Mouse (Mus musculus): ENCODE measurements around the gene Lif.

Gene Lif

DNA sequence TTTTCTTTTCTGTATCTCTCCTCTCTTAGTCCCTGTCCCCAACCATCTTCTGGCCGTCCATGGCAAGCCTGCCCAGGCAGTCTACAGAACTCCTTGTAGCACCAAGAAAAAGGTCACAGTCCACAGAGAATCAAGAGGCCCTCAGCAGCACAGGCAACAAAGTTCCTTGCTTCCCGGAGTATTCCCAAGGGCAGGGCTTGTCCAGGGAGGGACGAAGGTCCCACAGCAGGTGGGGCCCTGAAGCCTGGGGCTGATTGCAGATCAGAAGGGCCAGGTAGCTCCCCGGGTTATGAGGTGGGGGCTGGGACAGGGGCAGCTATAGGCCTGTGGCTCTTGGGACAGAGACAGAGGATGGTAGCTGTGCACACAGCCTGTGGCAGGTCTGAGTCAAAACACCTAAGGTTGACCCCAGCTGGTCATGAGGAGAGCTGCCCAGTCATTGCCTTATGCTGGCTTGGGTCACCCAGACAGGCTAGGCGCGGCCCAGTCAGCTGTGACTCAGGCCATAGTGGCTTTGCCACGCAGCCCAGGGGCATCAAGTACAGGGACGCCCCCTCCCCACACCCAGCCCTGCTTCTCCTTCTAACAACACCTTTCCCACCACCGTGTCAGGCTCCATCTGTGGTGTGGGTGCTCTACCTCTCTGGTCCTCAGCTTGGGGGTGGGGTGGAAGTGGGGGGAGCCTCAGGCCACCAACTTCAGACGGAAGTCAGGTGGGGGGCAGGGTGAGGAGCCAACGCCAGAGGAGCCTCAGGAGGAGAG lies at the start of gene Lif:
Lif (plus strand) TSS at position 712 of the 762 bp plus-strand sequence.
- no peak for DNase-seq (ENCODE audit: low read depth, low spot score)

DNA sequence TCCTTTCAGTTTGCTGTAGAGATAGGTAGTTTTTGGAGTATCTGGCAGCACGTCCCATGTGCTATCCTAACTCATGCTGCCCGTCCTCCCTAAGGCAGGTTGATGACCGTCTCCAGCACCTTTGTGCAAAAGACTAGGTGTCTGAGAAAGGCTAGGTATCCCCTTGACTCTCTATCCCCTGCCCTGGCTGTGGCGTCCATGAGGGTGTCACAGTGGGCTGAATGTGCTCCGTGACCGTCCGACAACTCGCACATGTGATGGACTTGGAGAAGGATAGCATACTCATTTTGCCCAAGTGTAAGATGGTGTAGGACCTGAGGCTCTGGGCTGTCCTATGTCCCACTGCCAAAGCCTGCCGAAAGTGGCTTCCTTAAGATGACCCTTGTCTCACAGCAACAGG lies 49.7 kb upstream of the Lif start:
- DNase-seq (ENCODE audit: low read depth, low spot score): no peak

DNA sequence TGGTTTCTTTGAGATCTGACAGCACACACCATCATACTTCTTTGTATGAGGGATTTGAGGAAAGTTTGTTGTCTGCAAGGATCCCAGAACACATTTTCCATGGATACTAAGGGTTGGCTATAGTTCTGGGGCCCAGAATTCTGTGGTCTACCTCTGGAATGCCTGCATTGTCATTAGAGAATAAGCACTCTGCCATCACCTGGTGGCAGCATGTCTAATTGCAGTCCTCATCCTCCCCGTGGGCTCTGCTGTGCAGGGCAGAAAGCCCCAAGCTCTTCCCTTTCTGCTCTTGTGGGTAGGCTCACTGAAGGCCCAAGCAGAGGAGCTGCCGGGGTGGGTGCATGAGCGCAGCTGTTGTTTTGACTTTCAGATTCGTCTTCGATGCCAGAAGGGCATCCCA lies 47.8 kb upstream of the Lif start:
- DNase-seq (ENCODE audit: low read depth, low spot score): peak; percentile 56

DNA sequence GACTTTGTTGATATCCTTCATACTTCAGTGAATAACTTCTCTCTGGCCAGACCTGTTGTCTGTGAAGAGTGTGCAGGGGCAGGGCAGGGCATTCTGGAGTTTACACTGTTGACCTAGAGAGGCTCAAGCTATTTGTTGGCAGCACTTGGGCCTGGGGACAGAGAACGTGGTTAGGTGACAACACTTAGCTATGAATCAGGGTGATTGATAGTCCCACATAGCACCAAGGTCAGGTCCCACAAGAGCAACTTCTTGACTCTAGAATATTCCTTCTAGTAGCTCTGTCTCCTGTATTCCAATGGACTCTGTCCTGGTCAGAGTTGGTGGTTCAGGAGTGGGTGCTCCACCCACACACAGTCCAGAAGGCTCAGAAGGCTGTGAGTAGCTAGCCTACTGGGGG lies 46.6 kb upstream of the Lif start:
- DNase-seq (ENCODE audit: low read depth, low spot score): no peak

DNA sequence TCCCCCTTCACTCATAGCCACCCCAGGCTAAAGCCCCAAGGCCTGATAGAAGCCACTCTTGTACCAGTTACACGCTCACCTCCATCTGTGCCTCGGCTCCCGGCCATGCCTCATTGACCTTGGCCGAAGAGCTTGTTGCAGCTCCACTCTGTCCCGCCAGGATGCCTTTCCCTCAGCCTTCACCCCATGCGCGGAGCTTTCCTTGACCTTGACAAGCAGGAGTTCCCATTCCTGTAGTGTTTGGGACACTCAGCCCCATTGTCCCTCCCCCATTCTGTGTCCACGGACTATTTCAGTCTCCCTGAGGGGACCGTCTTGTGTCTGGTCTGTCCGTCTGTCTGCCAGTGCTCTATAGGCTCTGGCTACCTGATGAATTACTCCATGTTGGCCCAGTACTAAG lies 44.2 kb upstream of the Lif start:
- no peak for DNase-seq (ENCODE audit: low read depth, low spot score)

DNA sequence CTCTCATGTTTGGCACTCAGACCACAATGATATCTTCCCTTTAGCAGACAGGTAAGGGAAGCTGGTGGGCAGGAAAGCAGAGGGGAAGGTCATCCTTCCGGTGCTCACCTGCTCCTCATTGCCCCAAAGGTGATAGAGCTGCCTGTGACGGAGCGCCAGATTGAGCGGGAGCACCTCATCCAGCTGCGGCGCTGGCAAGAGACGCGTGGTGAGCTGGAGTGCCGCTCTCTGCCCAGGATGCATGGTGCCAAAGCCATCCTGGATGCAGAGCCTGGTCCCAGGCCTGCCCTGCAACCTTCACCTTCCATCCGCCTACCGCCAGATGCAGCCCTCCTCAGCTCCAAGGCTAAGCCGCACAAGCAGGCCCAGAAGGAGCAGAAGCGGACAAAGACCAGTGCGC lies 42.8 kb upstream of the Lif start:
- DNase-seq (ENCODE audit: low read depth, low spot score): no peak

DNA sequence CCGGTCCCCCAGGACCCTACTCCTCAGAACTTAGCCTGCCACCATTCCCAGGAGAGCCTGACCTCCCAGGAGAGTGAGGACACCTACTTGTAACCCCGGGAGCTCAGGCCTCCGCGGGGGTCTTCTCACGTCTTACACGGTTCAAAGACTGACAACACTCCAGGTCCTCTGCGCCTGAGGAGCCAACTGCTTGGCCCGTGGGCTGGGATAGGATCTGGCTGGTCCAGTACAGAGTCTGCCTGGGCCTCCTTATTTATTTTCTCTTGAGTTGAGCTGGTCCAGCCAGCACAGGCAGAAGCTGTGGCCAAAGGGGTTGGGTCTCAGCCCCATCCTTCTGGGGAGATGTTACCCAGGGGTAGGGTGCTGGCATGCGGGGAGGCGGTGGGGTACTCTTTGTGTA lies 42.3 kb upstream of the Lif start:
- DNase-seq (ENCODE audit: low read depth, low spot score): no peak

DNA sequence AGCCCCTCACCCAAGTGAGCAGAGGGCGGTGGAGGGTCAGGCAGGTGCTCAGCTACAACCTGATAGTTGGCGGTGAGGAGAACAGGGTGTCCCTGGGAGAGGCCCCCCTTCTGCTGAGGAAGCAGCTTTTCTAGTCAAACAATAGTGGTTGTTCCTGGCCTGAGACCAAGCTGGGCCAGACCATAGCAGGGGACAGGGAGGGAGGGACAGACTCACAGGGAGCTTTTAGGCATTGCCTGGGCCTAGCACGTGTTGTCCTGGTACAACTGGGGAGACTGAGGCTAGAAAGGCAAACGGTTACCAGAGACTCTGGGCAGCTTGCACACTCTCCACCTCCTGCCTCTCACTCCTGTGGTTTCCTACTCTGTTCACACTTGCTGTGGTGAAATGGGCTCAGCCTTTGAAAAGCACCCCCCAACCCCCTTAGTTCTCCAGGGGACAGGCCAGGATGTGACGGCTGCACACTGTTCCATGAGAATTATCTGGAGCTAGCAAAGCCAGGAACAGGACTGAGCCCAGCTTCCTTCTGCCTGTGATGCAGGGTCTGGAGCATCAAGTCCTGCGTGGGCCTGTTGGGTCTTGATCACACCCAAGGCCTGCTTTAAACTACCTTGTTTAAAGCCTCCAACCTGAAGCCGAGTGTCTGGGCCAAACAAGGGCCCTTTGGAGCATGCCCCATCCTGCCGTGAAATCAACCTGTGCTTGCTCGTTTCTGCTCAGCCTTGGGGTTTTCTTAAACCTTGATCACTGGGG lies 40.9 kb upstream of the Lif start:
- no peak for DNase-seq (ENCODE audit: low read depth, low spot score)

DNA sequence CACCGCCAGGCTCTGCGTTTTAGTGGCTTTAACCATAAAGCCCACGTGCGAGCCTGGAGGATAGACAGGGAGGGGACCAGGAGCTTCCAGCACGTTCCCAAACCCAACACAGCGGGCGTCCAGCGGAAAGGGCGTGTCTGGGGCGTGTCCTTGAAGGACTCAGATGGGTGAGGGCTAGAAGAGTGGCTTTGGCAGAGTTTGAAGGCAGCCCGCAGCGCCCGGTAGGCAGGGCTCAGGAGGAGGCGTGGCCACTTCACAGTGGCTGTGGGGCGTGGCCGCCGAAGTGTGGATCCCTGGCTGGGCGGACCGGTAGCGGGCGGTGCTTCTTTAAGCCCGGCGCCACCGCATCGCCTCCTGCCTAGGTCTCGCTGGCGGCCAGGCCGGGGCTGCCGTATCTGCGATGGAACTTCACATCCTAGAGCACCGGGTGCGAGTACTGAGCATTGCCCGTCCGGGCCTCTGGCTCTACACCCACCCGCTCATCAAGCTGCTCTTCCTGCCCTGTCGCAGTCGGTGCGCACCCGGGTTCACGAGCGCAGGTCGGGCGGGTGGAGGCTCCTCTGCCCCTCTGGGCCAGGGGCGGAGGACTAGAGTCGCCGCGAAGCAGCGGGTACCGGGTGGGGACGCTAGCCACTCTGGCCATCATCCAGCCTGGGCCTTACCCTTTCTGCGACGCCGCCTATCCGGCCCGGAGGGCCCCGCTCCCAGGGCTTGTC lies 39.3 kb upstream of the Lif start, which contains the start of gene Castor1:
Castor1 (plus strand) TSS at position 312 of the 716 bp plus-strand sequence.
- peak; percentile 94 for DNase-seq (ENCODE audit: low read depth, low spot score)

DNA sequence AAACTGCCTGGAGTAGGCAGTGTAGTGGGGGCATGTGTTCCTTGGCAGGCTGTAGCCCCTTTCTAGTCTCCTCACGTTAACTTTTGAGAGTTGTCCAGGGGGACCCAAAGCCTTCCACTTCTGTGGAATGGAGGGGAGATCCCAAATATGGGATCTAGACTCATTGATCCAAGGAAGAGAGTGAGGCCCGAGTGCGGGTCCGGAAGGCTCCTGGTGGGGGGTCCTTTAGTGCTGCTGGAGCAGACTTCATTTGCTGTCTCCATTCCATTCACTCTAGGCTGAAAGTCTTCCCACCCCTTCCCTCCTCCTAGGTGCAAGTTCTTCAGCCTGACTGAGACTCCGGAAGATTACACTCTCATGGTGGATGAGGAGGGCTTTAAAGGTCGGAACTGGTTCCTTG lies 38.7 kb upstream of the Lif start:
- no peak for DNase-seq (ENCODE audit: low read depth, low spot score)

DNA sequence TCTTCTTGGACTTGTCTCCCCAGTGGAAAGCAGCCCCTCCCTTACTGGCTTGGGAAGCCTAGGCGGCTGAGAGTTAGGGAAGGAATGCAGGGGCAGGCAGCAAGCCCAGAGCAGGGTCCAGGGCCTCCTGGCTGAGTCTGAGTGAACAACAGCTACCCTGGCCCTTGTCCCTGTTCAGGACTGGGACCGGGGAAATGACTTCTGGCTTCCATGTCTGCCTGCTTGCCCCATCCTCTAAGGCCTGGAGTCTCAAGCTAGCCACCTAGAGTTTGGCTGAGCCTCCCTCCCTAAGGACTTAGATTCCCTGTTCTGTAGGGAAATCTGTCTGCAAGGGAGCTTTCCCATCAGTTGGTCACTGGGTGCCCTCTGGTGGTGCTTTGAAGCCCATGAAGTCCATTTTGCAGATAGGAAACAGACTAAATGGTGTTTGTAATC lies 38.0 kb upstream of the Lif start:
- peak; percentile 78 for DNase-seq (ENCODE audit: low read depth, low spot score)

DNA sequence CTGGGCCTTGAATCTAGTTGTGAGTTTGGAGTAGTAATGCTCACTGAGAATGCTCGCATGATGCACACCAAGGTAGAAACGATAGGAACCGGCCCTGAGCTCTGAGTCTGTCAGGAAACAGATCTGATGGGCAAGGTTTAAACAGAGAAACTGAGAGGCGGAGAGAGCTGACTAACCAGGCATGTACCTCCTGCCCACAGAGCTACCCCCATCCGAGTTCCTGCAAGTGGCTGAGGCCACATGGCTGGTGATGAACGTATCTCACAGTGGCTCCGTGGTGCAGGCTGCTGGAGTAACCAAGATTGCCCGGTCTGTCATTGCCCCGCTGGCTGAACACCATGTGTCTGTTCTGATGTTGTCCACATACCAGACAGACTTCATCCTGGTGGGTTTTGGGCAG lies 37.4 kb upstream of the Lif start:
- DNase-seq (ENCODE audit: low read depth, low spot score): peak; percentile 33

DNA sequence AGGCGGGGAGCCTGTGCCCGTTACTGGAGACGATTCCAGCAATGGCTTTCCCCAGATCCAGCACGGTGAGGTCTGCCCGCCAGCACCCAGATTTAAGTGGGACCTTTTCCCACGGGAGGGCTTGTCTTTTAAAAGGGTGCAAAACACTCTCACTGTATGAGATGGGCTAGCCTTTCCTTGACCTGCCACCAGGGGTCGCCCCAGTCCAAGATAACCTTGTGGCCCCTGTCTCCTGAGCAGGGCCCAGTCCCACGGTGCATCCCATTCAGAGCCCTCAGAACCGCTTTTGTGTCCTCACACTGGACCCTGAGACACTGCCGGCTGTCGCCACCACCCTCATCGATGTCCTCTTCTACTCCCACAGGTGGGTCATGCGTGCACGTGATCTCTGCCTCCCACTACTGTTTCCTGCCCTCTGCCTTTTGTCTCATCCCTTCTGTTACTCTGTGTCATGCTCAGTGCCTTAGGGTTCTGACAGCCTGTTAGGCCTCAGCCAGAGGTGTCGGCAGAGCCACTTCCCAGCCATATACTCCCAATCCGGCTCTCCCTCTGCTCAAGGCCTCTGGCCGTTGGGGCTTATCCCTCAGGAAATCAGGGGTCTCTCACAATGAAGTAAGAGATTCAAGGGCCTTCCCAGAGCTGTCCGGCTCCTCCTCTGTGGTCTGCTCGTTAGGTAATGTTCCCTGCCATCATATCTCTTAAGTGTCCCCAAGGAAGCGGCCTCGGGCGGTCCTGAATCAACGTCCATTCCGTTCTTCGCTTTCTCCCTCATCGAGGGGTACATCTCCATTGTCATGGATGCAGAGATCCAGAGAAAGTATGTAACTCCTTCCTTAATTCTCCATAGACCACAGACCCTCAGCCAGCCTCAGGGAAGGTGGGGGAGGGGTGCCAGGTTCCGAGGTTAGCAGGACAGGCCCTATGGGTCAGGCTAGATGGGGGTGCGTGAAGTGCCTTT lies 36.6 kb upstream of the Lif start:
- DNase-seq (ENCODE audit: low read depth, low spot score): peak; percentile 92

DNA sequence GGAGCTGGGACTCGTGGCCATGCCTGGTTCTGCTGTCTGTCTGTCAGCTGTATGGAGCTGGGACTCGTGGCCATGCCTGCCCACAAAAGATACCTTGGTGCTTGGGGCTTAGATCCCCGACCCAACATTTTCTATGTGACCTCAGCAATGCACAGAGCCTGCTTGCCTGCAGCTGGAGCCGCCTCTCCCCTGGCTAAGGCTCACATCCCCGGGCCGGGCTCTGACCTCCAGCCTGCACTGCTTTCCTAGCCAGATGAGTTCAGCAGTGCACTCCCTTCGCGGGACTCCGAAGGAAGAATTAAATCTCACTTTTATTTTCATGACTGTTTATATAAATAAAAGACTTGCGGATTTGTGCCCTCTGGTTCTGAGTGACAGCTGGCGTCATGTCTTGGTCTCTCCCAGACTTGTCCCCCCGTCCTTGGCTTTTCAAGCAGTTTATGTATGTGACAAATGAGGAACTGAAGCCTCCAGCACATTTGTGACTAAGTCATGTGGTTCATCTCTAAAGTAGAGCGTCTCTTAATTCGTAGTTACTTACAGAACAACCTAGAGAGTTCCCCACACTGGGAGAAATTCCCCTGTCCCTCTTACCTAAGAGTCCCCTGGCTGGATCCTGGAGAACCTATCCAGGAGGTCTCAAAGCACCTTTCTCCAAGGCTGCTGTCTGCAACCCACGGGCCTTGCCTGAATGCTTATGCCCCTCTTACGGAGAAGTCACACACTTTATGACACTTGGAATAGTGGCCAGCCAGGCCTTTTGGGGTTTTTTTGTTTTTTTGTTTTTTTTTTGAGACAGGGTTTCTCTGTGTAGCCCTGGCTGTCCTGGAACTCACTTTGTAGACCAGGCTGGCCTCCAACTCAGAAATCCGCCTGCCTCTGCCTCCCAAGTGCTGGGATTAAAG lies 35.1 kb upstream of the Lif start:
- DNase-seq (ENCODE audit: low read depth, low spot score): no peak

DNA sequence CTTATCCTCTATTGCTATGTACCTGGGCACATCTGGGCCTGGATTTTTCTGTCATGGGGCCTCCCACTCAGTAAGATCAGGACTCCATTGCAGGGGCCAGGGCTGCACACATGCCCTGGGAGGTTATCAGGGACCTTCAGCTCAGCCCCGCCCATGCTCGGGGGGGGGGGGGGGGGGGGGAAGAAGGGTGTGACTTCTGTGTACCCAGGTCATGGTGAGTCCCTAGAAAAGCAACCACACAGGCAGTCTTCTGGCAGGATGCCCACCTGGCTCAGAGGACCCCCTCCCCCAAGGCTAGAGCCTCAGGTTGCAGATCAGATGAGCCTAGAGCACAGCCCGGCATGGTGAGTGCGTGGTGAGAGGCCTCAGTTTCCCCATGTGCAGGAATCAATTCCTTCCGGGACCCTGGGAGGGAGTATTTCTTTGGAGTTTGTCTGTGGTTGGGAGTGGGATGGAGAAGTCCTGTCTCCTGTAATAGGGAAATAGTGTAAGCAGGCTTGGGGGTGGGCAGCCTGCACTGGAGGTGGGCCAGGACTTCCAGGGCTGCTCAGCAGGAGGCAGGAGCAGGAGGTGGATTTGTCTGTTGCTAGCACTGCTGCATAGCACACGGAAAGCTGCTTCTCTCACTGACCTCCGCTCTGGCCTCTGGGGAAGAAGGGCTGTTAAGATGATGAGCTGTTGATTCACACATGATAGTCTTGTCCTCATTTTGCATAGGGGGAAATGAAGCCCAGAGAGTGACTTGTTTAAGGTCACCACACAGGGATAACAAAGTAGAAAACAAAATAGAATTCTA lies 33.8 kb upstream of the Lif start:
- DNase-seq (ENCODE audit: low read depth, low spot score): peak; percentile 66

DNA sequence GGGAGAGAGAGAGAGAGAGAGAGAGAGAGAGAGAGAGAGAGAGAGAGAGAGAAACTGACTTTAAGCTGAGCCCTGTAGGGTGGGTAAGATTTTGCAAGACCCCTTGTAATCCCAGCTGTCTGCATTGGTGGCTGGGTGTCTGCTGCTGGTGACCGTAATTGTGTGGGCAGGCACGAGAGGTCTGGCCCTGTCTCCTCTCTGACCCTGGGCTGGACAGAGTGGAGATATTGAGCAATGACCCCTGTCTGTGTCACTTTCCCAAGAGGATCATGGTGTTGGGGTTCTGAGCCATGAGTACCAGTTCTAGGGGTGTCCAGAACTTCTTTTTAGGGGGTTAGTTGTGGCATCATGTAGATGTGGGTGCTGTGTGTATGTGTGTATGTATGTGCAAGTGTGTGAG lies 33.1 kb upstream of the Lif start:
- no peak for DNase-seq (ENCODE audit: low read depth, low spot score)

DNA sequence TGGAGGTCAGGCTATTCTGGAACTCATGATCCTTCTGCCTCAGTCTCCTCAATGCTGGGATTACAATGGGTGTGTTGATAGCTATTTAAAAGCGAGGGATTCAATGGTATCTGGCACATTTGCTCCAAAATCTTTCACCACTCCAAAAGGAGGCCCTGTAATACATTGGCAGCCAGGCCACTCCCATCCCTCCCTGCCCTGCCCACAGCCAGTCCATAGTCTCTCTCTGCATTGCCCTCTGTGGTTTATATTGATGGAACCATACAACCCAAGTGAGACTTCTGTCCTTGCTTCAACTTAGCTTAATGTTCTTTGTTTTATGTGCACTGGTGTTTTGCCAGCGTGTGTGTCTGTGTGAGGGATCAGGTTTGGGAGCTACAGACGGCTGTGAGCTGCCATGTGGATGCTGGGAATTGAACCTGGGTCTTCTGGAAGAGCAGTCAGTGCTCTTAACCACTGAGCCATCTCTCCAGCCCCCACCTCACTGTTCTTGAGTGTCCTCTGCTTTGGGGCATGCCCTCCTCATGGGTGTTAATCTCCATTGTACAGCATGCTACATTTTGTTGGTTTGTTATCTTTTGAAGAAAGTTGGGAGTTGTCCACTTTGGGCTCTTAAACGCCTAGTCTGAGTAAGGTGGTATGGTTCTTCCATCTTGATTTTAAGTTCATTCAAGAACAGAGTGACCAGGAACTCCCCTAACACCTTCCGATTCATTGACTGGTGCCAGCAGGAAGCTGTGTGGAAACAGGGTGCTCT lies 30.6 kb upstream of the Lif start:
- DNase-seq (ENCODE audit: low read depth, low spot score): no peak

DNA sequence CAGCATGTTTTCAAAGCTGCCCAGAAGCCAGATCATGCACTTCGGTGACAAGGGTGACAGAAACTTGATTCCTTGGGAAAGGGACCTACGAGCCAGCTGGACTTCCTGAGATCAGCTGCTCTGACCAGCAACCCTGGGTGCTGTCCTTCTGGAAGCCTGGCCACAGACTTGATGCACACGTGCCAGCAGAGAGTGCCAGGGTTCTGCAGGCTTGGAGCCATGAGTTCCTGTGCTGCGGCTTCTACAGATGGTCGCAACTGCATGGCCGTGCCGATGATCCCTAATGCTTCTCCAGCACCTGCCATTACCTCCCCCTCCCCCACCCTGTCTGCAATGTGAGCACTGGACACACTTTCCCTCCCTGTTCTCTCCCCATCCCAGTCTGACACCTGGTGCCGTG lies 28.9 kb upstream of the Lif start:
- DNase-seq (ENCODE audit: low read depth, low spot score): no peak

DNA sequence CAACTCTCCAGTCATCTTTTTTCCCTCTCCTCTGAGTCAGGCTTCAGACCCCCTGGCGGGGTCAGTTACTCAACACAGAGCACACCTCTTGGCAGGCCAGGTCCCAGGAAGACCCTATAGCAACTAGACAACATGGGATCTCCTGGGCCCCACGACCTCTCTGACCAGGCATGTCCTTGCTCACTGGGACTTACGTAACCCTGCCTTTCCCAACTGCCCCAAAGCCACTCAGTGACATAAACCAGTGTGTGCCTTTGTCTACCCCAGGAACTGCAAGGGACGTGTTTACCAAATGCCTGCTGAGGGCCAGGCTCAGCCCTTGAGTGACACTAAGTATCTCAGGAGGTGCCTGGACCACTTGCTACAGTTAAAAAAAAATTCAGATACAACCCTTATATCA lies 27.5 kb upstream of the Lif start:
- no peak for DNase-seq (ENCODE audit: low read depth, low spot score)
